Mouse (Mus musculus): ENCODE measurements around the gene Tns1. TPM values are rescaled to one million over a fixed set of nuclear protein-coding genes. Genes with fewer than 3 reads are reported as not detected.

Gene Tns1
- polyA plus RNA-seq, 1 experiment: 26.4 TPM

DNA sequence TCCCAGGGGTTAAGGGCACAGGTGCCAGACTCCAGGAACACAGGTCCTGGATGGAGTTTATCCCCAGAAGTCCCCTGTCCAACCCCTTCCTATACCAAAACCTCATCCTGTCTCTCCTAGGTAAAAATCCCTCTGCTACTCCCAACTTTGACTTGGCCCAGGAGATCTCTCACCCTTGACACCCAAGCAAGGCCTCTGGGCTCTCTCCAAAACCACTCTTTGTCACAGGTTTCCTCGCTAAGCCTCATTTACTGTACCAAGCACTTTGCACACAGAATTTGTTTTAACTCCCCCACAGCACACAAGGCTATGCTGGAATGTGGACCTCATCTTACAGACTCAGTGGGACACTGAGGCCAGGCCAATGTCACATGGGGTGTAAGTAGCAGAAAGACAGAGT is 94.0 kb downstream of the Tns1 start:
- TF ChIP-seq POLR2A (IDR thresholded peaks at IDR 0.05; ENCODE audit: borderline replicate concordance, control insufficient read depth, low read depth, low read length): no peak
- H3K4me3 ChIP-seq (replicated peaks; ENCODE audit: control insufficient read depth, low read depth, low read length): no peak overlapping the region
- 79% methylated on average over 1 of the region's 1 CpGs for WGBS
- H3K27ac ChIP-seq (ENCODE audit: control insufficient read depth, insufficient read depth, low read depth, low read length, poor library complexity): no peak overlapping the region
- H3K4me1 ChIP-seq (ENCODE audit: control insufficient read depth, insufficient read depth, low read length): no peaks in the 10 kb centered on the region; the same call in 1 of the 2 replicates

- Histone ChIP-seq H3K27ac (ENCODE audit: control insufficient read depth, insufficient read depth, low read depth, low read length, poor library complexity) (no peak overlapping the region), H3K4me1 (ENCODE audit: control insufficient read depth, insufficient read depth, low read length) (no peaks in the 10 kb centered on the region; the same call in 1 of the 2 replicates), H3K4me3 (replicated peaks; ENCODE audit: control insufficient read depth, low read depth, low read length) (no peak overlapping the region)
- TF ChIP-seq POLR2A (IDR thresholded peaks at IDR 0.05; ENCODE audit: borderline replicate concordance, control insufficient read depth, low read depth, low read length): no peak
- TF ChIP-seq CTCF (IDR thresholded peaks at IDR 0.05; ENCODE audit: control insufficient read depth, insufficient read depth, low read length): no peak
- 83% methylated on average over 3 of the region's 3 CpGs for whole genome bisulfite sequencing
Observed at GRCm38 (mm10) chr1:74029669-74030068, 94.6 kb downstream of the Tns1 start.

GRCm38 (mm10) chr1:74028881-74029266 is 95.4 kb downstream of the Tns1 start:
- TF ChIP-seq CTCF (IDR thresholded peaks at IDR 0.05; ENCODE audit: control insufficient read depth, insufficient read depth, low read length) (no peak), POLR2A (IDR thresholded peaks at IDR 0.05; ENCODE audit: borderline replicate concordance, control insufficient read depth, low read depth, low read length) (no peak)
- no peak overlapping the region for H3K27ac ChIP-seq (ENCODE audit: control insufficient read depth, insufficient read depth, low read depth, low read length, poor library complexity)
- H3K4me3 ChIP-seq (replicated peaks; ENCODE audit: control insufficient read depth, low read depth, low read length): no peak overlapping the region
- 81% methylated on average over 5 of the region's 5 CpGs for WGBS
- H3K4me1 ChIP-seq (ENCODE audit: control insufficient read depth, insufficient read depth, low read length): no peaks in the 10 kb centered on the region; the same call in 1 of the 2 replicates

DNA sequence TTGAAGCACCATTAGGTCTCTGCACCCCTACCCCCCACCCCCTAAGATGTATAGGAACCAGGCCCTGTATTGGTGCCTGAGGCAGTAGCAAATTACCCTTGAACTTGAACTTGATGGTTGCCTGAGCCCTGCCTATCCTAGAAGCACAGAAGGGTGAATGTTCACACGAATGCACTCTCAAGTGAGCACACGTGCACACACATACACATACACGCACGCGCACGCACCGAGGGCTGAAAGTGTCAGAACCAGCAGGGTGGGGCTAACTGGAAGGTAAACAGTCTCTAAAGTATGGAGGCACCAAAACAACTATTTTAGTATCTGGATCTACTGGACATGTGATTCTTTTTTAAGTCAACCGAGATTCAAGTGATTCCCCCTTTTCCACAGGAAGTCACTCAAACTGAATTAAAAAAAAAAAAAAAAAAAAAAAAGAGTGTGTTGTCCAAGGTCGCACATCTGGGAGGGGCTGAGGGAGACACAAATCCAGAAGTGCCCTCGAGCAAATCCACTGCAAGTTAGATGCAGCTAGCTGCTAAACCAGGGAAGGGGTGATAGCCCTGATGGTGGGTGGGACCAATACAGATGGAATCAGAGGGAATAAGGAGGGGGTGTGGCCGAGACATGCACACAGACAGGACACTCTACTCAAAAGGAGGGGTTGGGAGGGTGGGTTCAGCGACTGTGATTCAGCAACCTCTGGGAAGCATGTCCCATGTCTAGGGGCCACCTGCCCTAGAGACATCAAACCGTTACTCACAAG is 96.0 kb downstream of the Tns1 start:
- 80% methylated on average over 13 of the region's 13 CpGs for WGBS
- no peak for TF ChIP-seq CTCF (IDR thresholded peaks at IDR 0.05; ENCODE audit: control insufficient read depth, insufficient read depth, low read length)
- no peak for TF ChIP-seq POLR2A (IDR thresholded peaks at IDR 0.05; ENCODE audit: borderline replicate concordance, control insufficient read depth, low read depth, low read length)
- no peak overlapping the region for H3K27ac ChIP-seq (ENCODE audit: control insufficient read depth, insufficient read depth, low read depth, low read length, poor library complexity)
- H3K4me3 ChIP-seq (replicated peaks; ENCODE audit: control insufficient read depth, low read depth, low read length): no peak overlapping the region
- no peaks in the 10 kb centered on the region; the same call in 1 of the 2 replicates for H3K4me1 ChIP-seq (ENCODE audit: control insufficient read depth, insufficient read depth, low read length)

DNA sequence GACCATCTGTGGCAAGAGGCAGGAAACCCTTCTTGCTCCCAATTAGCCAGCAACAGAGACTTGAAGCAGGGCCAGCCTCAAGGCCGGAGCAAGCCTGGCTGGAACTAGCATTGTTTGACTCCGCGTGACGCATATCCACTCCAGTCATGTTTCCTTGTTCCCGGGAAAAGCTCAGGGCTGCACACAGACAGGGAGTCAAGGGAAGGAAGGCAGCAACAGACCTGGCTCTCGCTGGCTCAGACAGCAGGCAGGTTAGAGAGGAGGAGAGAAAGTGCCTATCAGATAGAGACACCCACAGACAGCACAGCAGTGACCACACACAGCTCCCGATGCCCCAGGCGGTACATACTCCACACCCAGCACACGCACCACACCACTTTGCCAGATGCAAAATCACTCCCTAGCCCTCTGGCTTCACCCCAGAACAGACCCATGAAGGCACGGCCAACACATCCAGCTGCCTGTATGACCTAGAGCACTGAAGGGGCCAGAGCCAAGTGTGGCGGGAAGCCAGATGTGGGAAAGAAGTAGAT is 96.6 kb downstream of the Tns1 start:
- Histone ChIP-seq H3K27ac (ENCODE audit: control insufficient read depth, insufficient read depth, low read depth, low read length, poor library complexity) (no peak overlapping the region), H3K4me3 (replicated peaks; ENCODE audit: control insufficient read depth, low read depth, low read length) (no peak overlapping the region), H3K4me1 (ENCODE audit: control insufficient read depth, insufficient read depth, low read length) (no peaks in the 10 kb centered on the region; the same call in 1 of the 2 replicates)
- WGBS: 53% methylated on average over 11 of the region's 11 CpGs
- no peak for TF ChIP-seq CTCF (IDR thresholded peaks at IDR 0.05; ENCODE audit: control insufficient read depth, insufficient read depth, low read length)
- TF ChIP-seq POLR2A (IDR thresholded peaks at IDR 0.05; ENCODE audit: borderline replicate concordance, control insufficient read depth, low read depth, low read length): no peak

DNA sequence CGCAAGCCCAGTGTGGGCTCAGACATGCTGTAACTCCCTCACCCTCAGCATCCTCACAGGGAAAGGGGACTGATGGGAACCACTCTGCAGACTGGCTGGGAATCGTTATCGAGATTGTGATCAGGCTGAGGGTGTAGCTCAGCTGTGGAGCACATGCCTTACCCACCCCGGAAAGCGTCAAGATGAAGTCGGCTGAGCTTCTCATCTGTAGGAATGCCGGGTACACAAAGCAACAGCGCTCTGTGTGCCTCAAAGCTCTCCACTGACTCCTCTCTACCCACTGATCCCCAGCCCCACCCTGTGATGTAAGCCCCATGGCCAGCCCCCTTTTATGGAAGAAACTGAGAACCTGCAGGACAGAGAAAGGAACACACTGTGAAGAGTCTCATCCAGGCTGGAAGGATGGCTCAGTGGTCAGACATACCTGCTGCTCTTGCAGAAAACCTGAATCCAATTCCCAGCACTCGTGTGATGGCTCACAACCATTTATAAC is 97.5 kb downstream of the Tns1 start:
- Histone ChIP-seq H3K4me3 (replicated peaks; ENCODE audit: control insufficient read depth, low read depth, low read length) (no peak overlapping the region), H3K4me1 (ENCODE audit: control insufficient read depth, insufficient read depth, low read length) (no peaks in the 10 kb centered on the region; the same call in 1 of the 2 replicates), H3K27ac (ENCODE audit: control insufficient read depth, insufficient read depth, low read depth, low read length, poor library complexity) (no peak overlapping the region)
- TF ChIP-seq CTCF (IDR thresholded peaks at IDR 0.05; ENCODE audit: control insufficient read depth, insufficient read depth, low read length): no peak
- TF ChIP-seq POLR2A (IDR thresholded peaks at IDR 0.05; ENCODE audit: borderline replicate concordance, control insufficient read depth, low read depth, low read length): no peak
- 88% methylated on average over 9 of the region's 9 CpGs for WGBS

- H3K4me3 ChIP-seq (replicated peaks; ENCODE audit: control insufficient read depth, low read depth, low read length): no peak overlapping the region
- H3K4me1 ChIP-seq (ENCODE audit: control insufficient read depth, insufficient read depth, low read length): no peaks in the 10 kb centered on the region; the same call in 1 of the 2 replicates
- 50% methylated on average over 4 of the region's 4 CpGs for WGBS
- H3K27ac ChIP-seq (ENCODE audit: control insufficient read depth, insufficient read depth, low read depth, low read length, poor library complexity): no peak overlapping the region
- no peak for TF ChIP-seq CTCF (IDR thresholded peaks at IDR 0.05; ENCODE audit: control insufficient read depth, insufficient read depth, low read length)
- TF ChIP-seq POLR2A (IDR thresholded peaks at IDR 0.05; ENCODE audit: borderline replicate concordance, control insufficient read depth, low read depth, low read length): no peak
Observed at GRCm38 (mm10) chr1:74025651-74026226, 98.5 kb downstream of the Tns1 start.

GRCm38 (mm10) chr1:74025227-74025626 is 99.0 kb downstream of the Tns1 start:
- TF ChIP-seq POLR2A (IDR thresholded peaks at IDR 0.05; ENCODE audit: borderline replicate concordance, control insufficient read depth, low read depth, low read length): no peak
- TF ChIP-seq CTCF (IDR thresholded peaks at IDR 0.05; ENCODE audit: control insufficient read depth, insufficient read depth, low read length): no peak
- Histone ChIP-seq H3K4me1 (ENCODE audit: control insufficient read depth, insufficient read depth, low read length) (no peaks in the 10 kb centered on the region; the same call in 1 of the 2 replicates), H3K27ac (ENCODE audit: control insufficient read depth, insufficient read depth, low read depth, low read length, poor library complexity) (no peak overlapping the region), H3K4me3 (replicated peaks; ENCODE audit: control insufficient read depth, low read depth, low read length) (no peak overlapping the region)
- WGBS: 20% methylated on average over 6 of the region's 6 CpGs

Data from bone marrow, adult 2 months (tissue).